Mouse (Mus musculus) T-helper 17 cell (primary cell): ENCODE measurements around the gene BC004004.
"Not testable (repeated sequence)": the region's sequence is repeated elsewhere in the genome, so short reads cannot be mapped to it uniquely, and the experiment has no call there.

ENCODE experiments used
- in situ Hi-C, 2 experiments: fragments of 300-600 bp; cut with MboI, MseI; formaldehyde crosslinking; loops; 1 replicate in 1 of 2; 2 replicates in 1 of 2; pipeline ENCODE4 v1.15.1; 2025; ENCODE audit warnings: high pct_unique_total_duplicates in 2 of 2

The BC004004 gene

GRCm38 (mm10) chr17:29293807-29294605 lies 25.4 kb downstream of the BC004004 start:
- in situ Hi-C loops = no loop called here

GRCm38 (mm10) chr17:29295835-29296234 lies 27.2 kb downstream of the BC004004 start:
- in situ Hi-C loops = no loop called here

DNA sequence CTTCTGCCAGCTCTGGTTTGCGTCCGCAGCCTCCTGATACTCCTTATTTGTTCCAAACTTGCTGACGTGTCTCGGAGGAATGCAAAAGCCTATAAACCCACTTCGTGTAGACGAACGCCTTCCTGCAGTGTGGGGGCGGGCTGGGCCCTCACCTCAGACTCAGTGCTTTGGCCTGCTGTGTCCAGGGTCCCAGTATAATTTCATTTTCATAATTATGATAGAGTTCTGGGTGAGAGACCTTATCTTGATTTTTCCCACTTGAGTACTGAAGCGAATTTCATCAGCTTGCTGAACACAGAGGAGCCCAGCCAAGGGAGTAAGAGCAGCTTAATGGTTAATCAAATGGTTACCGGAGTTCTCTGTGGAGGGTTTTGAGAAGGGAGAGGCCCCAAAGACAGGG lies 28.7 kb downstream of the BC004004 start:
- in situ Hi-C loops = no loop called here

GRCm38 (mm10) chr17:29297813-29298212 lies 29.2 kb downstream of the BC004004 start:
- in situ Hi-C loops = no loop called here

- in situ Hi-C loops = no loop called here
These were observed 30.7 kb downstream of the BC004004 start for GRCm38 (mm10) chr17:29299282-29299681.

GRCm38 (mm10) chr17:29300926-29301325 lies 32.3 kb downstream of the BC004004 start:
- in situ Hi-C loops = no loop called here

- in situ Hi-C loops = no loop called here
These were observed 32.8 kb downstream of the BC004004 start for GRCm38 (mm10) chr17:29301421-29301820.

DNA sequence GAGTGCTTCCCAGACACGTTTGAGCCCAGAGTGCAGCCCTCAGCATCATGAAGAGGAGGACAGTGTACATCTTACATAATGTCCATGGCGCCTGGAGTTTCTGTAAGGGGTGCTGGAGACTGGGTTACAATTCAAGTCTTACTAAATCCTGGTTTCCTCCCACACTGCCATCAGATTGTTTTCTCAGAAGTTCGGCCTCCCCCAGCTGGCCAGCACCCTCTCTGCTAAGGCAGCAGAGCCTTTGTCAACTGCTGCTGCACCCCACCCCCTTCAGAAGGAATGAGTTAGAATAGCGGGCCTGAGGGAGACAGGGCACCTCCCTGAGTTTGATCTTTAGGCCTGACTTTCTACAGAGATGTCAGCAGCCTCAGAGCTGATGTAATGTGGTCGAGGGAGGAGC lies 33.6 kb downstream of the BC004004 start:
- in situ Hi-C loops = no loop called here

DNA sequence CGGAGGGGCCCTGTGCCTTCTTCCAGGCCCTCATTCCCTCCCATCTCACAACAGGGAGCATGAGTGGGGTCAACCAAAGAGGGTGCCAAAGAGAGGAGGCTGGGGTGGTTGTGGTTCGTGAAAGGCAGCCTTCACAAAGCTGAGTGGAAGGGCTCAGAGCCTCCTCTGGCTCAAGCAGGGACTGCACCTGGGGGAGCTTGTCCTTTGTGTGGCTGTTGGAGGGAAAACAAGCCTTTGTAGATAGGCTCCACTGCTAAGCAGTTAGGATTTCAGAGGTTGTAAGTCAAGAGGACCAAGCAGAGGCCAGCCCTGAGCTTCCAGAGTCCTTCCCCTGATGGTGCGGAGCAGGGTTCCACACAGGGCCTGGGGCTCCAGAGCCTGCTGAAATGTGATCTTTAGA lies 34.5 kb downstream of the BC004004 start:
- in situ Hi-C loops = no loop called here

DNA sequence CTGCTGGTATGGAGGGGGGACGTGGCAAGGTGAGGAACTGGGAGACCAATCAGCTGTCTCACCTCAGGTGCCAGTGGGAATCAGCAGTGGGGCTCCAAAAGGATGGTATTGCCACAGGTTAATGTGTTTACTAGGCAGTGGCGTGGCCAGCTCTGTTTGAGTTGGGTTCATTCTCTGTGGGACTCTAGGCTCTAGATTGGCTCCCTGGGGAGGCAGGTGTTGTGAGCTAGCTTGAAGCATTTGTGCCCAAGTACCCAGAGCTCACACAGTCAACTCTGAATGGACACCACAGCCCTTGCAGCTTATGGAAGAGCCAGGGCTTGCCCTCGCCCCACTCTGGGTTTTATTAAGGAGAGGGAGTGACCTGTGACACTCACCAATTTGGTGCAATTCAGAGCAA lies 35.3 kb downstream of the BC004004 start:
- in situ Hi-C loops = no loop called here

- in situ Hi-C loops = loop anchor here in 1 of 2 experiments (5.0 kb wide), 1 partner anchor 32 kb away; no protein-coding TSS in a partner anchor
These were observed 35.9 kb downstream of the BC004004 start for GRCm38 (mm10) chr17:29304376-29305057.

DNA sequence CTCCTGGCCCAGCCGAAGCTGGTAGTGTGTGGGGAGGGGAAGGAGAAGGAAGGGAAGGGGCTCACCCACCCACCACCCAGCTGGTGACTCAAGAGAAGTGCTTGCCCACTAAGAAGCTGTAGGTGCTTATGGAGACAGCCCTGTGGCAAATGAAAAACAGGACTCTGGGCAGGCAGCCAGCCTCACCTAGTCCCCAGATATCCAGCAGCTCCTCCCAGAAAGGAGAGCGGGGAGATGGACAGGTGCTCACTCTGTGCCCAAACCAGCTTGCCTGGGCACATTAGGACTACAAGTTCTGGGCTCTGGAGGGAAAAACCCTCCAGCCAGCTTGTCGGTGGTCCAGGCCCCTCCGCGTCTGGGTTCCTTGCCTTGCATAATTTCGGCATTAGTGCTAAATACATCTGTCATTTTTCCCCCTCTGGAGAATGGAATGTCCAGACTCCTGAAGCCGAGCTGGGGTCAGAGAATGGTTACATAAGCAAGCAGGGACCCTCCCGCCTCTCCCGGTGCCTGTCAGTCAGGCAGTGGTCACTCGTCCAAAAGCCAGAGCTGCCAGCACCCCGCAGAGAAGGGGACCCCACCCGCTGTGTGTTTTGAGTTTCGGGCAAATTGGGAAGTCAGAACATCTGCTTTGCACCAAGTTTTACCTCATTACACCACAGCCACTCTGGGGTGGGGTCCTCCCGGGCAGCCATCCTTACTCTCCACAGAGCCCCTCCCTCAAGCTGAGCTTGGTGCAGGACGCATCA lies 36.6 kb downstream of the BC004004 start:
- in situ Hi-C loops = loop anchor here in 1 of 2 experiments (5.0 kb wide), 1 partner anchor 33 kb away; no protein-coding TSS in a partner anchor

GRCm38 (mm10) chr17:29305871-29306270 lies 37.3 kb downstream of the BC004004 start:
- in situ Hi-C loops = loop anchor here in 1 of 2 experiments (5.0 kb wide), 1 partner anchor 34 kb away; no protein-coding TSS in a partner anchor

GRCm38 (mm10) chr17:29310056-29310623 lies 41.6 kb downstream of the BC004004 start:
- in situ Hi-C loops = no loop called here

DNA sequence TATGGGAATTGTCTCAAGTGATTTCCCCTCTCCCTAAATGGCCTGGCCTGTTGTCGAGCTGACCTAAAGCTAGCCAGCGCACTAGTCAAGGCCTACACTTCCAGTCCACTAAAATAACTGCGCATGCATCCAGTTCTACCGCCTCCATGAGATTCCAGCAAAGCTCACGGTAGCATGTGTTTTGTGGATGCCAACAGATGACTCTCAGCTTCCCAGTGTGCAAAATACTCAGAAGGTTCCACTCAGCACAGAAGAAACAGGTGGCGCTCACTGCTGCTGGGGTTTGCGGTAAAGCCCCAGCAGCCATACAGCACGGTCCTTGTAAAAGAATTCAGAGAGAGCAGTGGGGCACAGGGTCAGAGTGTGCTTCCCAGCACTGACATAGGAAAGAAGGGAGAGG lies 43.0 kb downstream of the BC004004 start:
- in situ Hi-C loops = no loop called here

DNA sequence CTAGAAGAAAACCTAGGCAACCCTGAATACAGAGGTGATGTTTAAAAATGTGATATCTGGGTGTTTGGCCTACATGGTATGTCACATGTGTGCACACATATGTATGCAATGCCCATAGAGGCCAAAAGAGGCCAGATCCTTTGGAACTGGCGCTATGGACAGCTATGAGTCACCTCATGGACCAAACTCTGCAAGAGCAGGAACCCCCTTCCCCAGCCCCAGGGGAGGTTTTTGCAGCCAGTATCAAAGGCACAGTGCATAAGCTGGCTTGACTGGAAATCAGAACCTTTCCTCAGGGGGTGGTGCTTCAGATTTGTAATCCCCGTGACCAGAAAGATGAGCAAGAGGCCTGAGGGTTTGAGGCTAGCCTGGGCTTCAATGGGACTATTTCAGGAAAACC lies 43.5 kb downstream of the BC004004 start:
- in situ Hi-C loops = no loop called here

GRCm38 (mm10) chr17:29313300-29313699 lies 44.7 kb downstream of the BC004004 start:
- in situ Hi-C loops = no loop called here

DNA sequence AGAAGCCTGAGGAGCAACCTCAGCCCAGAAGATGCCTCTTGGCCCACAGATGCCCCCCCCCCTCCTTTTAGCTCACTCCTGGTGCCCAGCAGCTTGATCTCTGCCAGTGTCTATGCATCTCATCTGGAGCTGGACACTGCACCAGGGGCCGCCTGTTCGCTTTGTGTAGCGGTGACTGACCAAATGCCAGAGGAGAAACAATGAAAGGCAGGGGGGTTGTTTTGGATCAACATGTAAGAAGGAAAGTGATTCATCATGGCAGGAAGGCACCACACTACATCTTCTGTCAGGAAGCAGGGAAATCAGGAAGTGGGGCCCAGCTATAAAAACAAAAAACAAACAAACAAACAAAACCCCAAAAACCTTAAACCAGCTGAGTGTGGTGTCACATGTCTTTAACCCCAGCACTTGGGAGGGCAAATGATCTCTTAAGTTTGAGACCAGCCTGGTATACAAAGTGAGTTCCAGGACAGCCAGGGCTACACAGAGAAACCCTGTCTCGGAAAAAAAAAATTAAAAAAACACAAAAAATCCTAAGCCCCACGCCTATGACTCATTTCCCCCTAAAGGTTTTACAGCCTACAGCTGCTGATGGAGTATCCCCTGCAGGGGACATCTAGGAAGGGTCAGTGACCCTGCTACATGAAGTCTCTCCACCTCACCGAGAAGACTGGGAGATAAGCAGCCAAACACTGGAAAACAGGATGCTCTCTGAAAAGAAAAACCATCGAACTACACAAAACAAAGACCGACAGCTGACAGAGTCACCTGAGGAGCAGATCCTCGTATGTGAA lies 47.3 kb downstream of the BC004004 start:
- in situ Hi-C loops = no loop called here

GRCm38 (mm10) chr17:29316891-29317290 lies 48.3 kb downstream of the BC004004 start:
- in situ Hi-C loops = no loop called here

DNA sequence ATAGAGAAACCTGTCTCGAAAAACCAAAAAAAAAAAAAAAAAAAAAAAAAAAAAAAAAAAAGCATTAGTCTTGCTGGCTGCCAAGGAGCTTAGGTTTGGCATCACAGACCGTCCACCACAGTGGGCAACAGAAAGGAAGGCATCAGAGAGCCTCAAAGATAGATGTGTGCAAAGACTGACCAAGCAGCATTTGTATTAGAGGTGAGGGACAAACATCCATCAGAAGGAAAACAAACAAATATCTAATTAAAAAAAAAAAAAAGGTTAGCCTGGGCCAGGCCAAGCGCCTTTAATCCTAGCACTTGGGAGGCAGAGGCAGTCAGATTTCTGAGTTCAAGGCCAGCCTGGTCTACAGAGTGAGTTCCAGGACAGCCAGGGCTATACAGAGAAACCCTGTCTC lies 48.8 kb downstream of the BC004004 start, which contains the start of gene Pi16:
TSS of gene Pi16 (plus strand) at position 301 of the 400 bp plus-strand sequence.
- in situ Hi-C loops = not testable (repeated sequence)

DNA sequence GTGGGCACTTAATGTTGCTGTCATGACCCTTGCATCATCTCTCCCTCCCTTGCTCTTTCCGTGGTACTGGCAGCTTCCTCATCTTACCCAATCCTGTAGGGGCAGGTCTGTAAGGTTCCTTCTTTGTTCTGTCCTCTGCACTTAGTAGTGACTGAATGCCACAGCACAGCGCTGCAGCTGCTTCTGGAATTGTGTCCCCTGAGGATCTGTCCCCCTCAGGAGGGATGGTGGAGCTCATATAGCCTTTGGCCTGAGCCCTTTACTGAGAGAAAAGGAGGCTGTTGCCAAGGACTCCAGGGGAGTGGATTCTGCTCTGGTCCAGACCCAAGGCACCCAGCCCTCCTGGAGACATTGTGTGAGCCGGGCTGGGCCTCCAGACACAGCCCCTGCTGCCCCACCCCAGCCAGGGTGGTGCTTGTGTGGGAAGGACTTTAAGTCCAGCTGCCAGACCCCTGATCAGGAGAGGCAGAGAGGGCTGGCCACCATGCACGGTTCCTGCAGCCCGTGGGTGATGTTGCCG lies 50.2 kb downstream of the BC004004 start:
- in situ Hi-C loops = no loop called here
